Mouse (Mus musculus): ENCODE data around the gene Bckdk. TPM values are rescaled to one million over a fixed set of nuclear protein-coding genes. Genes with fewer than 3 reads are reported as not detected.
A peak's percentile ranks its signal among the peaks of the same experiment; 100 is the strongest.

Bckdk gene
- total and polyA plus RNA-seq, 2 experiments from 2014 or later = 131 to 196 TPM

DNA sequence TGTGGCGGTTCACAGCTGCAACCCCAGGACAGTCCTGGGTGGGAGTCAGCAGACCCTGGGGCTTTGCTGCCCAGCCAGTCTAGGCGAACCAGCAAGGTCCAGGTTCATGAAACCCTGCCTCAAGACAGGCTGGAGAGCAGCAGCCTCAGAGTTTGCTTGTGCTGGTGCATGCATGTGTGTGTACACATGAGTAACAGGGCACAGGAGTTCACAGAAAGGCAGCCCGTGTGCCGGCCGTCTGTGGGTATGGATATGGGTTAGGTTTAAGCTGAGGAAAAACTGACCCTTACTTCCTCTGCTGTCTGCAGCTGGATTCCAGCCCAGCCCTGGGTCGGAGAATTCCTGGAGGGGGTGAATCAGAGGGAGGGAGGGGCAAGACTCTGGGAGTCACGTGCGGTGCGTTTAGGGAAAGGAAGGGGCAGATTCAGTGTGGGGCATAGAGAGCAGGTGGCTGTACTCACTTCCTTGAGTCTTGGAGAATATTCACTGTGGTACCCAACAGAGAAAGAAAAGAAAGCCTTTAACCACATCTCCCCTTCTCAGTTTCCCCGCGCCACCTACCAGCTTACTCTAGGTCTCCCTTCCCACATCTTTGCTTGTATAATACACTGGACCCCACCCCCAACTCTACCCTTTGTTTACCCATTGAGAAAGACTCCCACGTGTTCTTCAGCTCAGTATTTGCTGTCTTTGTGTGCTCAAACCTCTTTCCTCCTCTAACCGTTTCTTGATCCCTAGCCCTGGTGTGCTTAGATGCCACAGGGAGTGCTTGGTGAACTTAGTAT is 27.7 kb downstream of the Bckdk start:
- no peak overlapping the region for H3K4me3 ChIP-seq (ENCODE audit: low read depth, low read length)
- H3K9me3 ChIP-seq (replicated peaks; ENCODE audit: control insufficient read depth, low read length) = no peaks in the 10 kb centered on the region
- no peak overlapping the region; the same call in 1 of the 2 replicates for H3K27ac ChIP-seq (ENCODE audit: low read depth)
- DNase-seq (ENCODE audit: low spot score) (peak; percentile 43), ATAC-seq (ENCODE audit: insufficient read depth, low read depth) (no peak)
- WGBS = 43% methylated on average over 13 of the region's 13 CpGs
- H3K36me3 ChIP-seq (replicated peaks; ENCODE audit: control insufficient read depth, insufficient read depth, low read length) = no peaks in the 10 kb centered on the region
- no peak overlapping the region for H3K4me2 ChIP-seq (ENCODE audit: low read depth, low read length)
- H3K4me1 ChIP-seq (ENCODE audit: control insufficient read depth, insufficient read depth) = 0 out of 2 replicates have a peak, but pooled peaks cover 5% of the 10 kb centered on the region
- H3K9ac ChIP-seq (replicated peaks; ENCODE audit: low read depth, low read length) = no peak overlapping the region
- TF ChIP-seq EP300 (IDR thresholded peaks at IDR 0.05; ENCODE audit: low read depth) = no peak
- no peak for TF ChIP-seq CTCF (IDR thresholded peaks at IDR 0.05; ENCODE audit: low read depth)
- 0 out of 2 replicates have a peak, but pooled peaks cover 4% of the 10 kb centered on the region for H3K27me3 ChIP-seq (ENCODE audit: control insufficient read depth, insufficient read depth, low read length)

DNA sequence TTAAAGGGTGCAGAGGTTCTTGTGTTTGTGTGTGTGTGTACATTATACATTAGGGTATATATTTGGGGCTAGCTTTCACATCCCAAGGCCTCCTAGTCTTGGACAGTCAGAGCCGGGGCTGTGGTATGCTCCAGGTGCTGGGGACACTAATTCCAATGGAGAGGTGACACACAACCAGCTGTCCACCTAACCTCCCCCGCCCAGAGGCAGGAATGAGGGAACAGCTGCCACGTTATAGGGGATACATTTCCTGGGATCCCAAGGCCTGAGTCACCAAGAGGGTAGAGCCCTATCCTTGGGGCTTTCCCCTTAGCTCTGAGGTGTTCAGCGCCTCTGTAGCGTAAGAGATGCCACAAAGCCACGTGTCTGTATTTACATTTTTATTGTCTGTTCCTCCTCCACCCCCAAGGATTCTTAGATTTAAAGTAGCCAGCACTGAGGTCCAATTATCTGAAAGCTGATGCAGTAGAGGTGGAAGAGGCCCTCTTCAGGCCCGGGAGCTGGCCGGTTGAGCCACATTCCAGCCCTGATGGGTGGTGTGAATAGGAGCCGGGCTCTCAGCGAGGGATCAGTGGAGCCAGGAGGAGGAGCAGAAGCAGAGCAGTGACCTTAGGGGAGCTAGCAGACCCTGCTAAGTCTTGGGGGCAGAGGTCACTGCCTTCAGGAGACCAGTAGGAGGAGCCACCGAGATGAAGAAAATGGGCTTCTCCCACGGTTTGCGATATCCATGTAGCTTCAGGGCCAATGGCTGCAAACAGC is 28.6 kb downstream of the Bckdk start:
- Histone ChIP-seq H3K27ac (ENCODE audit: low read depth) (no peak overlapping the region), H3K27me3 (ENCODE audit: control insufficient read depth, insufficient read depth, low read length) (0 out of 2 replicates have a peak, but pooled peaks cover 4% of the 10 kb centered on the region), H3K4me2 (ENCODE audit: low read depth, low read length) (no peak overlapping the region), H3K36me3 (replicated peaks; ENCODE audit: control insufficient read depth, insufficient read depth, low read length) (no peaks in the 10 kb centered on the region), H3K9me3 (replicated peaks; ENCODE audit: control insufficient read depth, low read length) (no peaks in the 10 kb centered on the region), H3K4me1 (ENCODE audit: control insufficient read depth, insufficient read depth) (0 out of 2 replicates have a peak, but pooled peaks cover 5% of the 10 kb centered on the region), H3K9ac (replicated peaks; ENCODE audit: low read depth, low read length) (no peak overlapping the region), H3K4me3 (ENCODE audit: low read depth, low read length) (no peak overlapping the region)
- 36% methylated on average over 13 of the region's 13 CpGs for WGBS
- ATAC-seq (ENCODE audit: insufficient read depth, low read depth) (no peak), DNase-seq (ENCODE audit: low spot score) (no peak)
- no peak for TF ChIP-seq CTCF (IDR thresholded peaks at IDR 0.05; ENCODE audit: low read depth)

- WGBS = 75% methylated on average over 5 of the region's 5 CpGs
- TF ChIP-seq EP300 (IDR thresholded peaks at IDR 0.05; ENCODE audit: low read depth) (no peak), CTCF (IDR thresholded peaks at IDR 0.05; ENCODE audit: low read depth) (no peak)
- DNase-seq (ENCODE audit: low spot score) (no peak), ATAC-seq (ENCODE audit: insufficient read depth, low read depth) (no peak)
- no peak overlapping the region for H3K4me3 ChIP-seq (ENCODE audit: low read depth, low read length)
- H3K4me1 ChIP-seq (ENCODE audit: control insufficient read depth, insufficient read depth) = 0 out of 2 replicates have a peak, but pooled peaks cover 3% of the 10 kb centered on the region
- H3K27ac ChIP-seq (ENCODE audit: low read depth) = no peak overlapping the region
- H3K27me3 ChIP-seq (ENCODE audit: control insufficient read depth, insufficient read depth, low read length) = 0 out of 2 replicates have a peak, but pooled peaks cover 3% of the 10 kb centered on the region
- no peaks in the 10 kb centered on the region for H3K9me3 ChIP-seq (replicated peaks; ENCODE audit: control insufficient read depth, low read length)
- no peaks in the 10 kb centered on the region for H3K36me3 ChIP-seq (replicated peaks; ENCODE audit: control insufficient read depth, insufficient read depth, low read length)
- no peak overlapping the region for H3K4me2 ChIP-seq (ENCODE audit: low read depth, low read length)
- no peak overlapping the region for H3K9ac ChIP-seq (replicated peaks; ENCODE audit: low read depth, low read length)
Observed at GRCm38 (mm10) chr7:127934075-127934474, 30.2 kb downstream of the Bckdk start.

DNA sequence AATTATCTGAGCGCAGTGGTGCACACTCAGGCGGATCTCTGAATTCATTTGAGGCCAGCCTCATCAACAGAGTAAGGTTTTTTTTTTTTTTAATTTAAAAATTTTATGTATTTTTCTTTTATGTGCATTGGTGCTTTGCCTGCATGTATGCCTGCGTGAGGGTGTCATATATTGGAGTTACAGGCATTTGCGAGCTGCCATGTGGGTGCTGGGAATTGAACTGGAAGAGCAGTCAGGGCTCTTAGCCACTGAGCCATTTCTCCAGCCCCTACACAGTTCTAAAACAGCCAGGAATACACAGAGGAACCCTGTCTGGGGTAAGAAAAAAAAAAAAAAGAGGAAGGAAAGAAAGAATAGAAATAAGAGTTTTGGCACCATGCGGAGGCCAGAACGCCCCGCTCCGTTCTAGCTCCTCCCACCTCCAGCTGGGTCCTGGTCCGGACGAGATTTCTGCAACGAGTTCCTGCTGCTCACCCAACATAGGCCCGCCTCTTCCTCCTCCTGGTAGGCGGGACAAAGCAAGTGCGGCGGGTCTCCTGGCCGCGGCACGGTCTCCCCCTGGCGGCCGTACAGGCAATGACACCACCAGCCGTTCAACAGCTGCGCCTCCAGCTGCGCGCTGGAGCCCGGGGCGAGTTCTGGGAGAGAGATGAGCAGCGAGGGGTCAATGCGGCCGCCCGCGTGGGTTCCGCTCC is 31.3 kb downstream of the Bckdk start:
- Histone ChIP-seq H3K4me3 (ENCODE audit: low read depth, low read length) (peak overlapping the region; percentile 60), H3K4me1 (ENCODE audit: control insufficient read depth, insufficient read depth) (no peaks in the 10 kb centered on the region), H3K9ac (replicated peaks; ENCODE audit: low read depth, low read length) (peak overlapping the region; percentile 52), H3K27me3 (ENCODE audit: control insufficient read depth, insufficient read depth, low read length) (no peaks in the 10 kb centered on the region), H3K9me3 (replicated peaks; ENCODE audit: control insufficient read depth, low read length) (no peaks in the 10 kb centered on the region), H3K27ac (ENCODE audit: low read depth) (peak overlapping the region; percentile 21; the same call in 1 of the 2 replicates), H3K4me2 (ENCODE audit: low read depth, low read length) (peak overlapping the region; percentile 82), H3K36me3 (replicated peaks; ENCODE audit: control insufficient read depth, insufficient read depth, low read length) (no peaks in the 10 kb centered on the region)
- WGBS = 6% methylated on average over 31 of the region's 32 CpGs
- TF ChIP-seq CTCF (IDR thresholded peaks at IDR 0.05; ENCODE audit: low read depth) = peak; percentile 97
- TF ChIP-seq EP300 (IDR thresholded peaks at IDR 0.05; ENCODE audit: low read depth) = no peak
- ATAC-seq (ENCODE audit: insufficient read depth, low read depth) = peak; percentile 95
- DNase-seq (ENCODE audit: low spot score) = peak; percentile 98

DNA sequence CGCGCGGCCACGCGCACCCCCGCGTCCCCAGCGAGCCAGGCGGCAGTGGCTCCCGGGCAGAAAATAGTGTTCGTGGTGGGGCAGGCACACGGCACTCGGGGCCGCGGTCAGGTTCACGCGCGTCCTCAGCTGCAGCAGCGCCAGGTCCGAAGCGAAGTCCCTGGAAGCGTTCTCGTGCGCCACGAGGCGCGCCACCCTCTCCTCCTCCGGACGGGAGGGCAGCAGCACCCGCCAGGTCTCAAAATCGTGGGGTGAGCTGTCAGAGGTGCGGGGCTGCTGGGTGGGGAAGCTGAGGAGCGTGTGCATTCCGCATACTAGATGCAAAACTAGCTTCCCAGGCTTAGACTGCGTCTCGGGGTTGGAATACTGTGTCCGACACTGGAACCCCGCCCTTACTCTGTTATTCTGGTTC is 31.9 kb downstream of the Bckdk start:
- DNase-seq (ENCODE audit: low spot score) = no peak
- peak overlapping the region; percentile 82 for H3K4me2 ChIP-seq (ENCODE audit: low read depth, low read length)
- WGBS = under 1% methylated on average over 32 of the region's 38 CpGs
- no peak; the same call in 1 of the 2 replicates for ATAC-seq (ENCODE audit: insufficient read depth, low read depth)
- peak overlapping the region; percentile 21; the same call in 1 of the 2 replicates for H3K27ac ChIP-seq (ENCODE audit: low read depth)
- H3K4me3 ChIP-seq (ENCODE audit: low read depth, low read length) = peak overlapping the region; percentile 60
- TF ChIP-seq CTCF (IDR thresholded peaks at IDR 0.05; ENCODE audit: low read depth) (no peak), EP300 (IDR thresholded peaks at IDR 0.05; ENCODE audit: low read depth) (no peak)
- H3K9ac ChIP-seq (replicated peaks; ENCODE audit: low read depth, low read length) = peak overlapping the region; percentile 52
- H3K36me3 ChIP-seq (replicated peaks; ENCODE audit: control insufficient read depth, insufficient read depth, low read length) = no peaks in the 10 kb centered on the region
- no peaks in the 10 kb centered on the region for H3K27me3 ChIP-seq (ENCODE audit: control insufficient read depth, insufficient read depth, low read length)
- no peaks in the 10 kb centered on the region for H3K4me1 ChIP-seq (ENCODE audit: control insufficient read depth, insufficient read depth)
- H3K9me3 ChIP-seq (replicated peaks; ENCODE audit: control insufficient read depth, low read length) = no peaks in the 10 kb centered on the region

Measured in heart, postnatal 0 days (tissue).